Mouse (Mus musculus): ENCODE data around the gene Dnajc5g. TPM values are rescaled to one million over a fixed set of nuclear protein-coding genes. Genes with fewer than 3 reads are reported as not detected.

The Dnajc5g gene
- polyA plus RNA-seq, 1 experiment from 2014 or later: not detected

DNA sequence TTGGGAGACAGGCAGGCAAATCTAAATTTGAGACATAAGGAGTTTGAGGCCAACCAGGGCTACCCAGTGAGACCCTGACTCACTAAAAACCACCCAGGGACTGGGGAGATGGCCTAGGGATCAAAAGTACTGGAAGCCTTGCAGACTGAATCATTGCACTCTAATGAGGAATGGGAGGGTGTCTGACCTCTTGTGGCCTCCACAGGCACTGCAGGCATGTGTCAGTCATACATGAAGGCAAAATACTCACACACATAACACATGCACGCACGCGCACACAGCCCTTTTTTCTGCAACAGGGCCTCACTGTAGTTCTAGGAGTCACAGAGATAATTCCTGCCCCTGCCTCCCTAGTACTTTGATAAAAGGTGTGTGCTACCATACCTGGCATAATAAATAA, 24.7 kb upstream of the Dnajc5g start:
- Histone ChIP-seq H3K27ac (replicated peaks; ENCODE audit: low read depth, low read length) (no peak overlapping the region), H3K4me1 (ENCODE audit: control insufficient read depth, insufficient read depth, low read length) (no peaks in the 10 kb centered on the region), H3K27me3 (ENCODE audit: control insufficient read depth, insufficient read depth, low read length) (no peaks in the 10 kb centered on the region), H3K4me3 (ENCODE audit: low read depth, low read length) (no peak overlapping the region), H3K9me3 (replicated peaks; ENCODE audit: control insufficient read depth, low read length) (no peaks in the 10 kb centered on the region), H3K36me3 (replicated peaks; ENCODE audit: control insufficient read depth, insufficient read depth, low read depth, low read length) (peaks cover 5% of the 10 kb centered on the region), H3K4me2 (ENCODE audit: low read depth, low read length) (no peak overlapping the region), H3K9ac (replicated peaks; ENCODE audit: low read length) (no peak overlapping the region)
- ATAC-seq (replicated peaks; ENCODE audit: insufficient number of reproducible peaks, low FRiP score, low TSS enrichment, low read depth): no peak
- peak; percentile 70 for DNase-seq (ENCODE audit: low spot score)
- WGBS: 80% methylated on average over 3 of the region's 3 CpGs

DNA sequence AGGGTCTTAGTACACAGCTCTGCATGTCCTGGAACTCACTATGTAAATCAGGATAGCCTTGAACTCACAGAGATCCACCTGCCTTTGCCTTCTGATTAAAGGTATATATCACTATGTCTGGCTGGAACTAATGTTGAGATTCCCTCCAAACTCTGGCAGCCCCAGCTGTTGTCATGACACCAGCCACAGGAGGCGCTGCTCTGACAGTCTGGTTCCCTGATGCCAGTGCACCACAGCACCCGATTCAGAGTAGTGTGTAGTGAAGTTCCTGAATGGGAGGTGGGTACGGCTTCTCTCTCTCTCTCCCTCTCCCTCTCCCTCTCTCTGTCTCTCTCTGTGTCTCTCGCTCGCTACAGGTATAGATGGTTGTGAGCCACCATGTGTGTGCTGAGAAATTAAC, 23.7 kb upstream of the Dnajc5g start:
- Histone ChIP-seq H3K27me3 (ENCODE audit: control insufficient read depth, insufficient read depth, low read length) (no peaks in the 10 kb centered on the region), H3K9ac (replicated peaks; ENCODE audit: low read length) (no peak overlapping the region), H3K27ac (replicated peaks; ENCODE audit: low read depth, low read length) (no peak overlapping the region), H3K36me3 (replicated peaks; ENCODE audit: control insufficient read depth, insufficient read depth, low read depth, low read length) (peaks cover 3% of the 10 kb centered on the region), H3K4me1 (ENCODE audit: control insufficient read depth, insufficient read depth, low read length) (no peaks in the 10 kb centered on the region), H3K9me3 (replicated peaks; ENCODE audit: control insufficient read depth, low read length) (no peaks in the 10 kb centered on the region), H3K4me2 (ENCODE audit: low read depth, low read length) (no peak overlapping the region), H3K4me3 (ENCODE audit: low read depth, low read length) (no peak overlapping the region)
- ATAC-seq (replicated peaks; ENCODE audit: insufficient number of reproducible peaks, low FRiP score, low TSS enrichment, low read depth) (no peak), DNase-seq (ENCODE audit: low spot score) (peak; percentile 70)
- WGBS: 21% methylated on average over 5 of the region's 5 CpGs

DNA sequence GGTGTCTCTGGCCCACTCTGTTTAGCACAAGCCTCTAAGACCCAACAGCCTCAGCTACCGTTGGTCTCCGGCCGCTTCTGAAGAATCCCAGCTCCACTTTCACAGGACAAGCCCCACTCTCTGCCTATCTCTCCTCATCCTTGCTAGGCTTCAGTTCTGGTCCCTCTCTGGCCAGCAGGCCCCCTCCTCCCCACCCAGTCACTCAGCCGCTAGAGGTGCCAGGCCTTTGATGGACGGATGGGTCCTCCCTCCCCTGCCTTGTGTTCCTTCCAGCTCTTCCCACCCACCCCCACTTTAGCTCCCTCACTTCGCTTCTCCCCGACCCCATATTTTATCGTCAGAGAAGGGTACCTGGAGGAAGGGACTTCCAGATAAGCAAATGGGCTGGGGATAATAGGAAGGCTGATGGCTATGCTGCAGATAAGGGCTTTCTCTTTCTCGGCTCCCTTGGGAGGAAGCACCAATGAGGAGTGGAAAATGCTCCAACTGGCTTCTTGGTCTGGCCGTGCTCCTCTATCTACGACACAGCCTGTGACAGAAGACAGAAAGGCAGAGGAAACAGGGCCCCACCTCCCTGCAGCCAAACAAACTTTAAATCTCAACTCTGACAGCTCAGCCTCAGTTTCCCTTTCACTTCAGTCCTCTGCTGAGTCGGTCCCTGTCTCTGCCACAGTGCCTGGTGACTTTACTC, 23.0 kb upstream of the Dnajc5g start:
- H3K27me3 ChIP-seq (ENCODE audit: control insufficient read depth, insufficient read depth, low read length): no peaks in the 10 kb centered on the region
- H3K36me3 ChIP-seq (replicated peaks; ENCODE audit: control insufficient read depth, insufficient read depth, low read depth, low read length): peaks cover 2% of the 10 kb centered on the region; the same call in 1 of the 2 replicates
- no peak overlapping the region for H3K27ac ChIP-seq (replicated peaks; ENCODE audit: low read depth, low read length)
- H3K9me3 ChIP-seq (replicated peaks; ENCODE audit: control insufficient read depth, low read length): no peaks in the 10 kb centered on the region
- H3K4me3 ChIP-seq (ENCODE audit: low read depth, low read length): no peak overlapping the region
- no peaks in the 10 kb centered on the region for H3K4me1 ChIP-seq (ENCODE audit: control insufficient read depth, insufficient read depth, low read length)
- 48% methylated on average over 12 of the region's 12 CpGs for WGBS
- H3K4me2 ChIP-seq (ENCODE audit: low read depth, low read length): no peak overlapping the region
- ATAC-seq (replicated peaks; ENCODE audit: insufficient number of reproducible peaks, low FRiP score, low TSS enrichment, low read depth) (no peak), DNase-seq (ENCODE audit: low spot score) (no peak)
- H3K9ac ChIP-seq (replicated peaks; ENCODE audit: low read length): no peak overlapping the region

DNA sequence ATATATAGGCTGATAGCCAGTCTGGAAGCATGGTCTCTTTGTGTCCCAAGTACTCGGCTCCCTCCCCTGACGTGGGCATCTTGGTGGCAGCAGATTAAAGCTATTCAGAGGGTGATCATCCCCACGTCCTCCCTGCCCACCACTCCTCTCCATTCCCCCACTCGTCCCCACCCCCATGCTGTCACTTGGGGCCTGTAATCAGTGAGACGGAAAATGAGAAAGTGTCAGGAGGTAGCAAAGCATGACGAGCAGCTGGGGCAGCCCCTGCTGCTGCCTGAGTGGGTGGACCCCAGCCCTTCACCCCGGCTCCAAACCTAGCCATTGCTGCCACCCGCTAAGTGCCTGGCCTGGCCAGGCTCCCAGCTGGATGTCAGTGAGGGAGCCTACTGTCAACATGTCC, 22.1 kb upstream of the Dnajc5g start:
- 0 out of 2 replicates have a peak, but pooled peaks cover under 1% of the 10 kb centered on the region for H3K27me3 ChIP-seq (ENCODE audit: control insufficient read depth, insufficient read depth, low read length)
- H3K9me3 ChIP-seq (replicated peaks; ENCODE audit: control insufficient read depth, low read length): no peaks in the 10 kb centered on the region
- no peak overlapping the region for H3K27ac ChIP-seq (replicated peaks; ENCODE audit: low read depth, low read length)
- DNase-seq (ENCODE audit: low spot score): no peak
- no peak overlapping the region for H3K4me2 ChIP-seq (ENCODE audit: low read depth, low read length)
- H3K4me1 ChIP-seq (ENCODE audit: control insufficient read depth, insufficient read depth, low read length): no peaks in the 10 kb centered on the region
- ATAC-seq (replicated peaks; ENCODE audit: insufficient number of reproducible peaks, low FRiP score, low TSS enrichment, low read depth): no peak; the same call in 1 of the 2 replicates
- no peak overlapping the region for H3K4me3 ChIP-seq (ENCODE audit: low read depth, low read length)
- H3K9ac ChIP-seq (replicated peaks; ENCODE audit: low read length): no peak overlapping the region
- WGBS: 13% methylated on average over 8 of the region's 8 CpGs
- 0 out of 2 replicates have a peak, but pooled peaks cover 2% of the 10 kb centered on the region for H3K36me3 ChIP-seq (replicated peaks; ENCODE audit: control insufficient read depth, insufficient read depth, low read depth, low read length)

DNA sequence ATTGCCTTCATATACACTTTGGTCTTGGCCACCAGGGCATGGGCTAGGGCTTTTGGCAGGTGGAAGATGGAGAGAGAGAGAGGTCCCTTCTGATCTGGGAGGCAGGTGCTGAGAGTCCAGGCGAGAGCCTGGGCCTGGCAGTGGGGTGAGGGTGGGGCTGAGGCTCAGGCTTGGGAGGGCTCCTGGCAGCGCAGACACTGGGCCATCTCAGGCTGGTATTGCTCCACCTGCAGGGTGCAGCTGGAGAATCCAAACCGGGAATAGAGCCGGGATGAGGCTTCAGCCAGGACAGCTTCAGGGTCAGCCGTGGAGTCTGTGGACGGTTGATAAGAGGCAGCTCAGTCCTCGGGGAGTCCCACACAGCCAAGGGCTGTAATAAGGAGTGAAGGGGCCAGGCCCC, 19.5 kb upstream of the Dnajc5g start:
- H3K27ac ChIP-seq (replicated peaks; ENCODE audit: low read depth, low read length): no peak overlapping the region
- ATAC-seq (replicated peaks; ENCODE audit: insufficient number of reproducible peaks, low FRiP score, low TSS enrichment, low read depth): no peak
- no peak overlapping the region for H3K9ac ChIP-seq (replicated peaks; ENCODE audit: low read length)
- 32% methylated on average over 7 of the region's 7 CpGs for WGBS
- H3K4me1 ChIP-seq (ENCODE audit: control insufficient read depth, insufficient read depth, low read length): no peaks in the 10 kb centered on the region
- no peak overlapping the region for H3K4me2 ChIP-seq (ENCODE audit: low read depth, low read length)
- H3K9me3 ChIP-seq (replicated peaks; ENCODE audit: control insufficient read depth, low read length): no peaks in the 10 kb centered on the region
- no peaks in the 10 kb centered on the region for H3K36me3 ChIP-seq (replicated peaks; ENCODE audit: control insufficient read depth, insufficient read depth, low read depth, low read length)
- DNase-seq (ENCODE audit: low spot score): no peak
- H3K4me3 ChIP-seq (ENCODE audit: low read depth, low read length): no peak overlapping the region
- peaks cover 27% of the 10 kb centered on the region for H3K27me3 ChIP-seq (ENCODE audit: control insufficient read depth, insufficient read depth, low read length)

DNA sequence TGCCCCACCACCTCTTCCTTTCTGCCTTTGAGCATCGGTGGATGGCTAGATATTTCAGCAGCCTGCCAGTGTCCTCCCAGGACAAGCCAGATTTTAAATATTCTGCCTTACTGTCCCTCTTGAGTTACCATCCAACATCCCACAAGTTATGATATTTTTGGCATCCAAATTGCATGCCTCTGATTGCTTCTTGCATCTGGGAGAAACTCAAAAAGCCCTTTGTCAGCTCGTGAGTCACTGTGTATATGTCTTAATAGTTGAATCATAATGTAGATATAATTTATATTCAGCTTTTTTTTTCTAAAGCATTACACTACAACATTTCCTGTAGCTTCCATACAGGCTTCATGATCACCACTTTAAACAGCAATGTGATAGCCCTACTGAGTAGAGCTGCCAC, 19.0 kb upstream of the Dnajc5g start:
- Histone ChIP-seq H3K27ac (replicated peaks; ENCODE audit: low read depth, low read length) (no peak overlapping the region), H3K27me3 (ENCODE audit: control insufficient read depth, insufficient read depth, low read length) (peaks cover 32% of the 10 kb centered on the region), H3K4me1 (ENCODE audit: control insufficient read depth, insufficient read depth, low read length) (no peaks in the 10 kb centered on the region), H3K36me3 (replicated peaks; ENCODE audit: control insufficient read depth, insufficient read depth, low read depth, low read length) (no peaks in the 10 kb centered on the region), H3K9me3 (replicated peaks; ENCODE audit: control insufficient read depth, low read length) (no peaks in the 10 kb centered on the region), H3K4me3 (ENCODE audit: low read depth, low read length) (no peak overlapping the region), H3K4me2 (ENCODE audit: low read depth, low read length) (no peak overlapping the region), H3K9ac (replicated peaks; ENCODE audit: low read length) (no peak overlapping the region)
- 92% methylated on average over 2 of the region's 2 CpGs for WGBS
- DNase-seq (ENCODE audit: low spot score): no peak
- no peak for ATAC-seq (replicated peaks; ENCODE audit: insufficient number of reproducible peaks, low FRiP score, low TSS enrichment, low read depth)

DNA sequence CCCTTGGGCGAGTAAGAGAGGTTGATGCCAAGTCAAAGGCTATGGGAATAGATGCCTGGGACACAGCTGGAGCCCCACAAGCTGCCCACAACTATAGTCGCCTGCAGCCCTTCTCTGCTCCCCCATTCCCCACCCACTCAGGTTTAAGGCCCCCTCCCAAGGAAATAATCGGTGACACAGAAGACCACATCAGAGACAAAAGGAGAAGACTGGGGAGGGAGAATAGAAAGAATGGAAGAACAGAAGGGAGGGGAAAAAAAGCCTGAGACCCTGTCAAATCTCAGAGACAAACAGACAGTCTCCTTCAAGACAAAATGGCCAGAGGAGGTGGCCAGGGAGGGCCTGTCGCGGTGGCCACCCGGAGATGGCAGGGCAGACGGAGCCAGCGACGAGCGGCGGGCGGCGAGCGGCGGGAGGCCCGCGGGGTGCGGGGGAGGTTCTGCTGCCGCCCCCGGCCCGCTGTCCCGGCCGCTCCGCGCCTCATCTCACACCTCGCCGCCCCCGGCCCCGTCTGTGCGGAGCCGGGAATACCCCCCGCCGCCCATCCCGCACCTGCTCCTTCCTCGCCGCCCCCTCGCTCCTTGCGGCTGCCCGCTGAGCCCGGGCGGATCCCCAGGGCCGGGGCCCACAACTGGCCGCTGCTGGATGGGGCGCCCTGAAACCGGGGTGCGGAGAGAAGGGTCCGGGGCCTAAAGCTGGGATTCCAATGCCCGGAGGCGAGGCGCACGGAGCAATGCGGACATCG, 13.7 kb upstream of the Dnajc5g start:
- H3K4me3 ChIP-seq (ENCODE audit: low read depth, low read length): peak overlapping the region; percentile 36
- 2% methylated on average over 39 of the region's 53 CpGs for WGBS
- ATAC-seq (replicated peaks; ENCODE audit: insufficient number of reproducible peaks, low FRiP score, low TSS enrichment, low read depth): no peak
- DNase-seq (ENCODE audit: low spot score): no peak
- H3K4me2 ChIP-seq (ENCODE audit: low read depth, low read length): peak overlapping the region; percentile 55
- no peak overlapping the region; the same call in 1 of the 2 replicates for H3K9ac ChIP-seq (replicated peaks; ENCODE audit: low read length)
- no peak overlapping the region for H3K27ac ChIP-seq (replicated peaks; ENCODE audit: low read depth, low read length)
- no peaks in the 10 kb centered on the region for H3K9me3 ChIP-seq (replicated peaks; ENCODE audit: control insufficient read depth, low read length)
- peaks cover 4% of the 10 kb centered on the region for H3K4me1 ChIP-seq (ENCODE audit: control insufficient read depth, insufficient read depth, low read length)
- H3K36me3 ChIP-seq (replicated peaks; ENCODE audit: control insufficient read depth, insufficient read depth, low read depth, low read length): no peaks in the 10 kb centered on the region
- H3K27me3 ChIP-seq (ENCODE audit: control insufficient read depth, insufficient read depth, low read length): peaks cover 81% of the 10 kb centered on the region

All from embryonic facial prominence, embryonic 11.5 days (tissue).